Mouse (Mus musculus) brown adipose tissue, adult 24 weeks (tissue): ENCODE data around the gene Tgm1. TPM values are rescaled to one million over a fixed set of nuclear protein-coding genes. Genes with fewer than 3 reads are reported as not detected.
"Not testable (repeated sequence)": the region's sequence is repeated elsewhere in the genome, so short reads cannot be mapped to it uniquely, and the experiment has no call there.

Experiments
- H3K27ac ChIP-seq: fragments of 200-500 bp; replicated peaks from 2 replicates; pipeline ENCODE4 v1.5.1; 2012; ENCODE audit warnings: low read depth, mild to moderate bottlenecking, low read length
- H3K4me1 ChIP-seq: fragments of 200-500 bp; 2 replicates; pipeline ENCODE4 v1.6.1; 2012; ENCODE audit warnings: low read length, mixed read lengths; ENCODE audit not compliant: control insufficient read depth, insufficient read depth, insufficient read length
- H3K4me3 ChIP-seq: fragments of 200-500 bp; 2 replicates; pipeline ENCODE4 v1.5.1; 2012; ENCODE audit warnings: low read depth, mild to moderate bottlenecking, low read length, moderate library complexity; ENCODE audit not compliant: insufficient read depth
- polyA plus RNA-seq: library from polyadenylated mRNA; stranded (reverse); fragments of >200 nt; gene quantifications from 2 replicates; pipeline ENCODE4 v1.2.4, GENCODE M21; 2012; ENCODE audit not compliant: missing spikeins, insufficient read depth, insufficient read length

The Tgm1 gene
- polyA plus RNA-seq, result not detected in 2 replicates

DNA sequence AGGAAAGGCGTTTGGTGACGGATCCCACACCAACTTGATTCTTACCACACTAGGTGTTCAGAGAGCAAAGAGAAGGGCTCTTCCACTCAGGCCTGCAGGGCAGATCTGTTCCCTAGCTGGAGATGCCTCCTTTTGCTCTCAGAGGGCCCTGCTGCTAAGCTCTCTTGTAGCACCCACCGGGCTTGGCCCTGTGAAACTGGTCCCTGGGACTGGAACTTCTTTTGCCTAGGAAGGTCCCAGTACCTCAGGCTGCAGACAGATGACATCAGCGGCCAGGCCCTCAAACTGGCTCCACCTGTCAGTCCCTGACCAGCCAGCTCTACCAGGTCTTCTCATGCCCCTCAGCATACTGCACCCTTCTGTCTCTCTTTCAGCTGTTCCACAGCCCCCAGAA is at the start of gene Tgm1:
Gene Tgm1, minus strand, starts transcription at position 198 of the 394 bp plus-strand sequence.
- H3K4me3 ChIP-seq, result peak within 1 kb of the TSS; percentile 36
- no peak within 1 kb of the TSS for H3K27ac ChIP-seq
- H3K4me1 ChIP-seq, result no peaks in the 10 kb centered on the region

GRCm38 (mm10) chr14:55763166-55763565 is 49.4 kb upstream of the Tgm1 start:
- Histone ChIP-seq H3K4me3 (no peak overlapping the region), H3K4me1 (no peaks in the 10 kb centered on the region), H3K27ac (peak overlapping the region; percentile 45)

- no peak overlapping the region for H3K27ac ChIP-seq
- H3K4me1 ChIP-seq, result no peaks in the 10 kb centered on the region
- peak overlapping the region; percentile 61 for H3K4me3 ChIP-seq
These were observed 48.5 kb upstream of the Tgm1 start for GRCm38 (mm10) chr14:55762001-55762821.

- Histone ChIP-seq H3K4me3 (peak within 1 kb of the TSS; percentile 61), H3K4me1 (no peaks in the 10 kb centered on the region), H3K27ac (no peak within 1 kb of the TSS)
These were observed 47.4 kb upstream of the Tgm1 start, which contains the start of gene Ltb4r2 for GRCm38 (mm10) chr14:55761163-55761562. Gene Ltb4r2 (plus strand): TSS chr14:55761428.

DNA sequence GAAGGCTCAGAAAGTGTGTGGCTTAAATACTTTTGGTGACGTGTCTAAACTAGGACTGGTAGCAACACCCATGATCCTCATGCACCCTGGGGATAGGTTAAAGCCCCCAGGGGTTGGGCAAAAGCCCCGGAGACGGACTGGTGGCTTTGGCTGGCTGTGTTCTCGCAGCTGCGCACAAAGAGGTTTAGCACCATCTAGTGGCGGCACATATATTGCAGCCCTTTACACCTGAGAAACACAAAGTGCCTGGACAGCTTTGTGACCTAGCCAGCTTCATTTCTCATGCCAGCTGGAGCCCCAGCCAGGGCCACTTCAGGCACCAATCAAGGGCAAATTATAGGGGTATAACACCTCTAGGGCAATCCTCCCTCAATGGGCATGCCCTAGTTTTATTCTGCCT is 46.4 kb upstream of the Tgm1 start:
- not testable (repeated sequence) for H3K27ac ChIP-seq, H3K4me1 ChIP-seq
- H3K4me3 ChIP-seq, result peak overlapping the region; percentile 25

GRCm38 (mm10) chr14:55758363-55758784 is 44.6 kb upstream of the Tgm1 start, which contains the start of gene Cideb:
Gene Cideb (minus strand): TSS chr14:55758458.
- Histone ChIP-seq H3K4me1 (no peaks in the 10 kb centered on the region), H3K27ac (peak within 1 kb of the TSS; percentile 28; the same call in 1 of the 2 replicates), H3K4me3 (peak within 1 kb of the TSS; percentile 45)

DNA sequence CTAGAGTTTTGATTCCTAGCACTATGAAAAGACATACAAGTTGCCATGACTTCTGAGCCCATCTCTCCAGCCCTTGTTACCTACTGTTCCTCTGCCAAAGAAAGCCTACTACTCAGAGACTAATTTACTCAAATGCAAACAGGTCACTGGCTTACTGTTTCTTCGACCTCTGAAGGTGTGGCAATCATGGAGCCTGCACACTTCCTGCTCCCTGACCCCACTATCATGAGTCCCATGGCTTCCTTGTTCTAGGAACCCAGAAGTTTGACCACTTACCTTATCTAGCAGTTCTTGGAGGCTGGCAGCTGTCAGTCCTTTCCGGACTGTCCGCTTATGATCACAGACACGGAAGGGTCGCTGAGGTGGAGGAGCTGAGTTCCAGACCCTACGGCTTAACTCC is 43.8 kb upstream of the Tgm1 start:
- no peaks in the 10 kb centered on the region for H3K4me1 ChIP-seq
- H3K4me3 ChIP-seq, result no peak overlapping the region
- no peak overlapping the region for H3K27ac ChIP-seq

- Histone ChIP-seq H3K27ac (no peak overlapping the region), H3K4me1 (peaks cover 5% of the 10 kb centered on the region), H3K4me3 (no peak overlapping the region)
These were observed 33.5 kb upstream of the Tgm1 start for GRCm38 (mm10) chr14:55747051-55747847.

DNA sequence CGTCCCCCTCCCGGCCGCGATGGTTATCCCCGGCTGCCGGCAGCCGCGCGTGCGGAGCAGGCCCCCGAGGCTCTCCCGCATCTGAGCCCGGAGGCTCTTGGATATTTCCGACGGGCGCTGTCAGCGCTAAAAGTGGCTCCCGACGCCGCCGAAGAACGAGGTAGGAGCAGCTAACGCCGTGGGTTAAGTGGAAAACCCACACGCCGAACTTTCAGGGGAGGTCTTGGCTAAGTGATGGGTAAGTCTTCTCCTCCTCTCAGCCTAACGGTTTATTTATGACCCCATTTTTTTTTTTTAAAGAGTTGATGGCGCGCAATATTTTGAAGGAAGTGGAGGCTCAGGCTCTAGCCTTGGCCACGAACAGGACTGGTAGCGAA is 32.1 kb upstream of the Tgm1 start:
- Histone ChIP-seq H3K4me1 (peaks cover 5% of the 10 kb centered on the region), H3K27ac (no peak overlapping the region), H3K4me3 (peak overlapping the region; percentile 94)

GRCm38 (mm10) chr14:55745180-55745860 is 31.6 kb upstream of the Tgm1 start, which contains the start of the genes Dhrs1 and Nop9:
Gene Dhrs1 (minus strand): TSS chr14:55745690.
Gene Nop9 (plus strand): TSS chr14:55745693.
- peaks cover 5% of the 10 kb centered on the region for H3K4me1 ChIP-seq
- peak within 1 kb of the TSS; percentile 94 for H3K4me3 ChIP-seq
- H3K27ac ChIP-seq, result peak within 1 kb of the TSS; percentile 27

DNA sequence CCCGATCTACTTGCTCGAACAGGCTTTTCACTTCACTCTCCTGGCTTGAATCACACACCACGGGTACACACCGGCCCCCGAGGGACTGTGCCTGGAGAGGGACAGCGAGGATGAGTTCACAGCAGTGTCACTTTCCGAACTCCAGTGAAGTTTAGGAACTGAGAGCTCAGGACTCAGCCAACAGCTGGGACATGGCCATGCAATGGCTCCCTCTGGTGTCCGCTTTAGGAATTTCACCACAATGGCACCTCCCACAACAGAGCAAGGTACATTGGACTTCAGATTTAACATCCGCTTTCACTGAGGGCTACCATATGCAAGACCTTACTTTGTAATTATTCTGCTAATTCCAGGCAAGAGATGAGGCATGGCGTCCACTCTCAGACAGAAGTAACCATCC is 30.0 kb upstream of the Tgm1 start:
- no peak overlapping the region for H3K27ac ChIP-seq
- H3K4me1 ChIP-seq, result peaks cover 5% of the 10 kb centered on the region
- no peak overlapping the region for H3K4me3 ChIP-seq

GRCm38 (mm10) chr14:55737086-55737687 is 23.5 kb upstream of the Tgm1 start:
- Histone ChIP-seq H3K4me1 (no peaks in the 10 kb centered on the region), H3K4me3 (no peak overlapping the region), H3K27ac (no peak overlapping the region)

GRCm38 (mm10) chr14:55735758-55736157 is 22.0 kb upstream of the Tgm1 start:
- Histone ChIP-seq H3K4me3 (no peak overlapping the region), H3K27ac (no peak overlapping the region; the same call in 1 of the 2 replicates), H3K4me1 (no peaks in the 10 kb centered on the region)

DNA sequence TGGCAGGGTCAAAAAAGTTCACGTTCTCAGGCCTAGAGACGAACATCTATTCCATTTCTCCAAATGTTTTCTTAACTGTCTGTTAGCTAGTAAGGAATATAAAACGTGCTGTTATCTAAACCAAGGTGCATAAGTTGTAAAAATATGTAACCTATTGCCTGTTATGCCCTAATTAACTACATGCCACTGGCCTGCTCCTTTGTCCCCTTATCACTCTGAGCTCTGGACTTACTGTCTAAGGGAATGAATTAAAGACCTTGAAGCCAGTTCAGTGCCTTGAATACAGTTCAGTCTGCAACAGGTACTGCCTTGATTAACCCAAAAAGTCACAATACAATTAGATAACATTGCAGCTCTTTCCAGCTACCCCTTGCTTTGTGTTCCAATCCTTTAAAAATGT is 21.6 kb upstream of the Tgm1 start:
- Histone ChIP-seq H3K4me1 (no peaks in the 10 kb centered on the region), H3K4me3 (no peak overlapping the region), H3K27ac (no peak overlapping the region)
